Mouse (Mus musculus) c-Kit-positive CD71-positive TER-119-negative erythroid progenitor cells, embryonic 14.5 days (primary cell): ENCODE results near the gene Gadd45a.
"Not testable (repeated sequence)": the region's sequence is repeated elsewhere in the genome, so short reads cannot be mapped to it uniquely, and the experiment has no call there.

ENCODE experiments used
- DNase-seq: peaks from one replicate; pipeline ENCODE4 v3.0.0-alpha.2; 2013; ENCODE audit warnings: low read depth

The Gadd45a gene

GRCm38 (mm10) chr6:67048880-67049694 lies 11.8 kb upstream of the Gadd45a start:
- DNase-seq: no peak

- no peak for DNase-seq
Measured at GRCm38 (mm10) chr6:67048052-67048691, 10.9 kb upstream of the Gadd45a start.

- DNase-seq: no peak
Measured at GRCm38 (mm10) chr6:67046937-67047336, 9.7 kb upstream of the Gadd45a start.

- no peak for DNase-seq
Measured at GRCm38 (mm10) chr6:67045424-67045823, 8.2 kb upstream of the Gadd45a start.

- DNase-seq: no peak
Measured at GRCm38 (mm10) chr6:67040904-67041410, 3.7 kb upstream of the Gadd45a start.

GRCm38 (mm10) chr6:67038964-67039363 lies 1.7 kb upstream of the Gadd45a start:
- no peak for DNase-seq

GRCm38 (mm10) chr6:67036356-67036811 lies 873 bp downstream of the Gadd45a start:
- peak; percentile 80 for DNase-seq

GRCm38 (mm10) chr6:67035388-67036299 lies 1.6 kb downstream of the Gadd45a start:
- DNase-seq: no peak

- DNase-seq: peak; percentile 76
Measured at GRCm38 (mm10) chr6:67034331-67035130, 2.7 kb downstream of the Gadd45a start.

GRCm38 (mm10) chr6:67033604-67034003 lies 3.7 kb downstream of the Gadd45a start:
- no peak for DNase-seq

GRCm38 (mm10) chr6:67032972-67033371 lies 4.3 kb downstream of the Gadd45a start:
- DNase-seq: not testable (repeated sequence)

- DNase-seq: not testable (repeated sequence)
Measured at GRCm38 (mm10) chr6:67032551-67032950, 4.7 kb downstream of the Gadd45a start.

- DNase-seq: no peak
Measured at GRCm38 (mm10) chr6:67030846-67031245, 6.4 kb downstream of the Gadd45a start.

- DNase-seq: no peak
Measured at GRCm38 (mm10) chr6:67030416-67030815, 6.8 kb downstream of the Gadd45a start.

- no peak for DNase-seq
Measured at GRCm38 (mm10) chr6:67029987-67030386, 7.3 kb downstream of the Gadd45a start.

GRCm38 (mm10) chr6:67029312-67029950 lies 7.8 kb downstream of the Gadd45a start:
- no peak for DNase-seq

GRCm38 (mm10) chr6:67027438-67028142 lies 9.7 kb downstream of the Gadd45a start:
- no peak for DNase-seq

- no peak for DNase-seq
Measured at GRCm38 (mm10) chr6:67026661-67027060, 10.6 kb downstream of the Gadd45a start.

- DNase-seq: no peak
Measured at GRCm38 (mm10) chr6:67023729-67024128, 13.5 kb downstream of the Gadd45a start.

GRCm38 (mm10) chr6:67021308-67021707 lies 15.9 kb downstream of the Gadd45a start:
- DNase-seq: no peak
